Mouse (Mus musculus) CH12.LX (cell line): ENCODE results near the gene D10Jhu81e. TPM values are rescaled to one million over a fixed set of nuclear protein-coding genes. Genes with fewer than 3 reads are reported as not detected.

Experiments used
- DNase-seq: peaks from one replicate; pipeline ENCODE4 v3.0.0-alpha.2; 2013; ENCODE audit errors: extremely low read depth
- H3K27ac ChIP-seq: 2 replicates; pipeline ENCODE4 v1.5.1; 2012; ENCODE audit warnings: low read depth, mild to moderate bottlenecking, control low read depth, moderate library complexity; ENCODE audit not compliant: insufficient read depth
- H3K27me3 ChIP-seq: replicated peaks from 2 replicates; pipeline ENCODE3; 2012; ENCODE audit warnings: inconsistent platforms
- H3K36me3 ChIP-seq, 2 experiments: replicated peaks in 1 of 2; 2 replicates each; pipeline versions ENCODE3 to v1.6.1; 2012; ENCODE audit warnings: inconsistent platforms in 1 of 2, low read length in 1 of 2, mild to moderate bottlenecking in 1 of 2, mixed read lengths in 1 of 2, moderate library complexity in 1 of 2; ENCODE audit not compliant: control insufficient read depth in 1 of 2, insufficient read depth in 1 of 2
- H3K4me1 ChIP-seq, 2 experiments: 2 replicates each; pipeline ENCODE4 v1.6.1; 2012; ENCODE audit warnings: inconsistent platforms in 1 of 2, moderate library complexity in 1 of 2; ENCODE audit not compliant: insufficient read depth in 2 of 2, control insufficient read depth in 1 of 2
- H3K4me2 ChIP-seq: 2 replicates; pipeline ENCODE4 v1.6.1; 2012; ENCODE audit warnings: low read depth, mild to moderate bottlenecking, control low read depth; ENCODE audit not compliant: poor library complexity, insufficient read depth, severe bottlenecking
- H3K4me3 ChIP-seq, 3 experiments: fragments of 150-350 bp in 1 of 3; sonication (generic) in 1 of 3; replicated peaks in 1 of 3; 2 replicates each; pipeline versions ENCODE3 to v1.5.1; 2011 to 2012; ENCODE audit warnings: low read depth in 2 of 3, low read length in 2 of 3, mild to moderate bottlenecking in 2 of 3, moderate library complexity in 2 of 3, control low read depth in 1 of 3, improper control_type of control experiment in 1 of 3, inconsistent platforms in 1 of 3, mixed read lengths in 1 of 3; ENCODE audit not compliant: poor library complexity in 1 of 3
- H3K79me2 ChIP-seq: replicated peaks from 2 replicates; pipeline ENCODE4 v1.6.1; 2012; ENCODE audit warnings: mild to moderate bottlenecking, moderate library complexity; ENCODE audit not compliant: control insufficient read depth, poor library complexity, insufficient read depth, severe bottlenecking; ENCODE audit errors: extremely low read depth
- H3K9ac ChIP-seq: 2 replicates; pipeline ENCODE4 v1.6.1; 2012; ENCODE audit warnings: low read depth, mild to moderate bottlenecking, control low read depth, moderate library complexity; ENCODE audit not compliant: insufficient read depth
- H3K9me3 ChIP-seq: replicated peaks from 2 replicates; pipeline ENCODE3; 2012; ENCODE audit warnings: low read length, inconsistent platforms, mixed read lengths
- CHD1 ChIP-seq: IDR thresholded peaks from 2 replicates; pipeline ENCODE4 v1.6.1; 2012; ENCODE audit warnings: low read depth, low read length, improper control_type of control experiment, inconsistent platforms
- ETS1 ChIP-seq: conservative IDR thresholded peaks from 2 replicates; pipeline ENCODE4 v1.6.1; 2012; ENCODE audit warnings: low read depth, mild to moderate bottlenecking, inconsistent platforms, low read length, improper control_type of control experiment, moderate library complexity
- IRF4 ChIP-seq: IDR thresholded peaks from 2 replicates; pipeline ENCODE4 v1.6.1; 2014; ENCODE audit warnings: low read depth, mild to moderate bottlenecking, inconsistent platforms, low read length, improper control_type of control experiment
- KAT2A ChIP-seq: IDR thresholded peaks from 2 replicates; pipeline ENCODE4 v1.6.1; 2012; ENCODE audit warnings: low read length, improper control_type of control experiment, inconsistent platforms; ENCODE audit not compliant: insufficient replicate concordance
- MAFK ChIP-seq: IDR thresholded peaks from 2 replicates; pipeline ENCODE4 v1.6.1; 2011; ENCODE audit warnings: low read length, improper control_type of control experiment; ENCODE audit not compliant: insufficient replicate concordance
- MEF2A ChIP-seq: IDR thresholded peaks from 2 replicates; pipeline ENCODE4 v1.6.1; 2014; ENCODE audit warnings: low read depth, mild to moderate bottlenecking, inconsistent platforms, low read length, improper control_type of control experiment, borderline replicate concordance
- NELFE ChIP-seq: IDR thresholded peaks from 2 replicates; pipeline ENCODE4 v1.6.1; 2011; ENCODE audit warnings: low read depth, low read length, improper control_type of control experiment
- POLR2A ChIP-seq: IDR thresholded peaks from 2 replicates; pipeline ENCODE4 v1.6.1; 2011; ENCODE audit warnings: low read depth, mild to moderate bottlenecking, improper control_type of control experiment, low read length
- RAD21 ChIP-seq: IDR thresholded peaks from 2 replicates; pipeline ENCODE4 v1.6.1; 2011; ENCODE audit warnings: low read depth, mild to moderate bottlenecking, low read length, improper control_type of control experiment, moderate library complexity
- SIN3A ChIP-seq: IDR thresholded peaks from 2 replicates; pipeline ENCODE4 v1.6.1; 2012; ENCODE audit warnings: low read length, improper control_type of control experiment, inconsistent platforms
- SMC3 ChIP-seq: IDR thresholded peaks from 2 replicates; pipeline ENCODE4 v1.6.1; 2011; ENCODE audit warnings: low read depth, low read length, improper control_type of control experiment
- TCF12 ChIP-seq: IDR thresholded peaks from 2 replicates; pipeline ENCODE4 v1.6.1; 2014; ENCODE audit warnings: low read depth, mild to moderate bottlenecking, inconsistent platforms, low read length, improper control_type of control experiment
- UBTF ChIP-seq: IDR thresholded peaks from 2 replicates; pipeline ENCODE4 v1.6.1; 2012; ENCODE audit warnings: low read depth, mild to moderate bottlenecking, inconsistent platforms, low read length, improper control_type of control experiment, moderate library complexity
- ZNF384 ChIP-seq: IDR thresholded peaks from 2 replicates; pipeline ENCODE4 v1.6.1; 2012; ENCODE audit warnings: low read depth, low read length, improper control_type of control experiment, inconsistent platforms
- dilution Hi-C: fragments of 300-500 bp; cut with MboI; formaldehyde crosslinking; loops from 2 replicates; pipeline ENCODE4 v1.14.3; 2020; ENCODE audit warnings: low sequenced_read_pairs; ENCODE audit not compliant: extremely low pct_unique_long_range_greater_than_20kb, extremely low pct_ligation_motif_present
- in situ Hi-C: fragments of 300-500 bp; cut with MboI; formaldehyde crosslinking; loops from 3 replicates; pipeline ENCODE4 v1.14.3; 2019; ENCODE audit warnings: low sequenced_read_pairs, low pct_ligation_motif_present, low pct_unique_long_range_greater_than_20kb, mixed read lengths
- polyA plus RNA-seq: library from polyadenylated mRNA; unstranded; fragments of >175 nt; gene quantifications from 2 replicates; pipeline ENCODE4 v1.2.1, GENCODE M21; 2012; ENCODE audit warnings: low read depth; ENCODE audit not compliant: insufficient read length
- total RNA-seq, 2 experiments: library from RNA; depleted of rRNA; stranded (reverse); fragments of 300-350 nt in 1 of 2; fragments of >200 nt in 1 of 2; gene quantifications; 2 replicates each; pipeline ENCODE4 v1.2.3; 2012 to 2014

D10Jhu81e gene
- total and polyA plus RNA-seq, 3 experiments: 29.9 to 51.0 (median 45.7) TPM

DNA sequence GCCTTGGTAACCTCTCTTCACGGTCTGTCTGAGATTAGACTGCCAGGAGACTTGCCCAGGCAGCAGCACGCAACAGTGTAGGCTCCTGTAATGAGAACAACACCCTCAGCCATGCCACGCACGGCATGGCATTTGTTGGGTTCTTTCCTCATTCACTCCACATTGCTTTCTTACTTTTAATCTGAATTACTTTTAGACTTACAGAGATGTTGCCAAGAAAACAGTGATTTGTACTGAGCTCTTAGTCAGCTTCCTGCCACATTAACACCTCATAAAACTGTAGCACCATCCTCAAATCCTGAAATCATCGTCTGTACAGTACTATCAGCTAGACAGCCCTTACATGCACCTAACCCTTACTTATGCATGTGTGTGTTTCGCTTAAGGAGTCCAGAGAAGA is 49.0 kb upstream of the D10Jhu81e start:
- TF ChIP-seq KAT2A (no peak), POLR2A (no peak), ETS1 (no peak), CHD1 (no peak), NELFE (no peak), IRF4 (no peak), RAD21 (no peak), TCF12 (no peak), MAFK (no peak)
- TF ChIP-seq, all 38 proteins: peak for 0
- Histone ChIP-seq H3K27me3 (no peaks in the 10 kb centered on the region), H3K27ac (no peak overlapping the region), H3K4me1 (peaks cover 8 to 34% of the 10 kb centered on the region in 2 experiments), H3K4me2 (no peak overlapping the region), H3K79me2 (no peaks in the 10 kb centered on the region), H3K9me3 (no peaks in the 10 kb centered on the region), H3K9ac (no peak overlapping the region), H3K36me3 (peaks cover 67 to 94% of the 10 kb centered on the region in 2 experiments), H3K4me3 (no peak overlapping the region)
- in situ Hi-C loops: no loop called here
- dilution Hi-C loops: no loop called here
- DNase-seq: no peak

DNA sequence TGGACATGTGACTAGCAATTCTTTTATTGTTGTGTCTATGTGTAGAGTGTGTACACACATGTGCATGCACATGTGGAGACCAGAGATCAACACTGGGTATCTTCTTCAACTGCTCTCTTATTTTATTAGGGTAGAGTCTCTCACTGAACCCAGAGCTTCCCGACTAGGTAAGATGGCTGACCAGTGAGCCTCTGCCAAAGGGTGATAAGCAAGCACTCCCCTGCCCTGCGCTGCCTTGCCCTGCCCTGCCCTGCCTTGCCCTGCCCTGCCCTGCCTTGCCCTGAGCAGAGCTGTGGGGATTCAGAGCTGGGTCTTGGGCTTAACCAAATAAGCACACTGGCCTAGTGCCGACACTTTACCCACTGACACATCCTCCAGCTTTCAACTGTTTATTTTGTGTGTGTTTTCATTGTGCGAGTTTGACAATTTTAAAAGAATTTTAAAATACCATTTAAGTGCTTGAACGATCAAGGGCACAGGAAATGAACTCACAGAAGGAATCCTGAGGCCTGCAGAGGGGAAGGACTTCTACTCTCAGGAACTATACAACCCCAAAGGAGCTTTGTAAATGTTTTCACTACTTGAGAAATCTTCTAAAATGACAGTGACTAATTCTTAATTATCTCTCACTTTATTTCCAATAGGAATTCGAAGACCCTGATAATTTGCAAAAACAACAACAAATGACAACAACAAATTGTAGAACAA is 46.9 kb upstream of the D10Jhu81e start:
- no peak overlapping the region for H3K4me3 ChIP-seq
- no peak overlapping the region for H3K27ac ChIP-seq
- H3K4me2 ChIP-seq: no peak overlapping the region
- TF ChIP-seq MEF2A (no peak), SIN3A (no peak), ZNF384 (no peak), ETS1 (no peak), SMC3 (no peak)
- no peaks in the 10 kb centered on the region for H3K9me3 ChIP-seq
- H3K4me1 ChIP-seq: peaks cover 0 to 14% of the 10 kb centered on the region in 2 experiments; a peak in 2 of 4 replicates
- DNase-seq: no peak
- H3K9ac ChIP-seq: no peak overlapping the region
- dilution Hi-C loops (no loop called here), in situ Hi-C loops (no loop called here)
- H3K36me3 ChIP-seq: peaks cover 75 to 99% of the 10 kb centered on the region in 2 experiments
- H3K79me2 ChIP-seq: no peaks in the 10 kb centered on the region
- no peaks in the 10 kb centered on the region for H3K27me3 ChIP-seq

DNA sequence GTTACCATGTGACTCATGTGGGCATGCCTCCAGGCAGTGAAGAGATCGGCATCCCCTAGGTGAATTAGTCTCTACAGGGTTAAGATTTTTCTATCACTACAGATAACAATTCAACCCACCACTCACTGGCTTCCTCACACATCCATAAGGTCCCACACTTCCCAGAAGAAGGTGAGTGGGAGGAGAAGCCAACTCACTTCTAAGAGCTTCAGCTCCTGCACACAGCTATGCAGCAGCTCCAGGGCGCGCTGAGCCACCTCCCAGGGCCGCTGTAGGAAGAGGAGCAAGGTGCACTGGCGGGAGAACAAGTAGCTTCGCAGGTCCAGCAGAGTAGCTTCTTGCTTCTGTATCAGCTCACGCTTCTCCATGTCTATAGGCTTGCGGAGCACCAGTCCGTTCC is 44.8 kb upstream of the D10Jhu81e start:
- no peaks in the 10 kb centered on the region for H3K27me3 ChIP-seq
- no peak overlapping the region for H3K27ac ChIP-seq
- no peaks in the 10 kb centered on the region for H3K79me2 ChIP-seq
- DNase-seq: no peak
- peaks cover 77 to 99% of the 10 kb centered on the region in 2 experiments for H3K36me3 ChIP-seq
- no peak overlapping the region for H3K4me2 ChIP-seq
- H3K9me3 ChIP-seq: no peaks in the 10 kb centered on the region
- in situ Hi-C loops (no loop called here), dilution Hi-C loops (no loop called here)
- no peak overlapping the region for H3K9ac ChIP-seq
- H3K4me3 ChIP-seq: no peak overlapping the region
- 0 out of 4 replicates have a peak, but pooled peaks cover 0 to 1% of the 10 kb centered on the region in 2 experiments for H3K4me1 ChIP-seq
- TF ChIP-seq UBTF (no peak), SIN3A (no peak), IRF4 (no peak)
